8 mouse cellular contexts compared by ENCODE assay signal in genomic region chr6:121130773-121131172, GRCm38 (mm10). TPM values are rescaled to one million over a fixed set of nuclear protein-coding genes. Genes with fewer than 3 reads are reported as not detected.
DNase-seq lines count a peak whose midpoint lies in the region; ATAC-seq and TF ChIP-seq lines count a peak whose summit lies in the region.

TSS of gene Mical3 (minus strand) at chr6:121130999.

- no peaks in the 10 kb centered on the region for H3K9me3 ChIP-seq in heart, embryonic 15.5 days (replicated peaks)
- no peaks in the 10 kb centered on the region for H3K9me3 ChIP-seq in midbrain, embryonic 15.5 days

- peaks cover 20% of the 10 kb centered on the region for H3K27me3 ChIP-seq in heart, embryonic 15.5 days
- H3K27me3 ChIP-seq in midbrain, embryonic 15.5 days (replicated peaks), result no peaks in the 10 kb centered on the region

- 2% methylated on average over 17 of the region's 17 CpGs for WGBS in heart, embryonic 15.5 days
- WGBS in midbrain, embryonic 15.5 days, result 2% methylated on average over 17 of the region's 17 CpGs

- TF ChIP-seq CTCF in brain, embryonic 14.5 days (IDR thresholded peaks at IDR 0.05; ENCODE audit: borderline replicate concordance, extremely low read depth, insufficient read depth, insufficient read length), result peak; percentile 46; the same call in 1 of the 2 replicates
- peak; percentile 24 for TF ChIP-seq CTCF in left cerebral cortex, adult 2 months (IDR thresholded peaks at IDR 0.05)

- TF ChIP-seq POLR2A in brain, embryonic 14.5 days (IDR thresholded peaks at IDR 0.05; ENCODE audit: borderline replicate concordance, extremely low read depth, insufficient read depth, insufficient read length, poor library complexity, severe bottlenecking), result peak; percentile 43; the same call in 1 of the 2 replicates

- DNase-seq in left cerebral cortex, adult 18-20 months (ENCODE audit: low spot score in 2 of 2), result peak; percentile 77 to 85
- DNase-seq in left cerebral cortex, adult 11 months (ENCODE audit: low spot score), result no peak
- peak; percentile 91 for DNase-seq in brain, embryonic 14.5 days (ENCODE audit: low read depth)
- DNase-seq in left cerebral cortex, adult 2 months (ENCODE audit: extremely low spot score in 1 of 2, low spot score in 2 of 2), result peak; percentile 79
- DNase-seq in thymus, postnatal 0 days (ENCODE audit: low spot score), result peak; percentile 49

- H3K27ac ChIP-seq in heart, embryonic 15.5 days, result no peak within 1 kb of the TSS
- peak within 1 kb of the TSS; percentile 97 for H3K27ac ChIP-seq in left cerebral cortex, adult 2 months
- peak within 1 kb of the TSS; percentile 97 for H3K27ac ChIP-seq in midbrain, embryonic 15.5 days

- no peak for ATAC-seq in erythroid progenitor cell, adult 5-6 weeks (replicated peaks; ENCODE audit: low FRiP score, poor library complexity, severe bottlenecking)
- ATAC-seq in heart, embryonic 15.5 days (replicated peaks; ENCODE audit: insufficient number of reproducible peaks, insufficient read depth, low FRiP score, low read depth), result no peak; the same call in 1 of the 2 replicates
- peak; percentile 90 for ATAC-seq in midbrain, embryonic 15.5 days (replicated peaks)

- H3K4me3 ChIP-seq in heart, embryonic 15.5 days, result peak within 1 kb of the TSS; percentile 48
- H3K4me3 ChIP-seq in left cerebral cortex, adult 2 months, result peak within 1 kb of the TSS; percentile 55
- peak within 1 kb of the TSS; percentile 52 for H3K4me3 ChIP-seq in midbrain, embryonic 15.5 days

- H3K9ac ChIP-seq in heart, embryonic 15.5 days, result peak within 1 kb of the TSS; percentile 57
- H3K9ac ChIP-seq in midbrain, embryonic 15.5 days, result peak within 1 kb of the TSS; percentile 56

- peaks cover 25% of the 10 kb centered on the region for H3K4me1 ChIP-seq in heart, embryonic 15.5 days (replicated peaks)
- H3K4me1 ChIP-seq in midbrain, embryonic 15.5 days, result peaks cover 20% of the 10 kb centered on the region

- intact Hi-C loops in left cerebral cortex, adult 2 months (cut with DNase I), result loop anchor here (2.0 to 5.0 kb wide), 3 partner anchors 48 to 160 kb away; no protein-coding TSS in a partner anchor

- H3K4me2 ChIP-seq in heart, embryonic 15.5 days, result peak within 1 kb of the TSS; percentile 78
- peak within 1 kb of the TSS; percentile 56 for H3K4me2 ChIP-seq in midbrain, embryonic 15.5 days

- H3K36me3 ChIP-seq in heart, embryonic 15.5 days, result no peaks in the 10 kb centered on the region
- H3K36me3 ChIP-seq in midbrain, embryonic 15.5 days (replicated peaks), result no peaks in the 10 kb centered on the region

RNA-seq across cellular contexts. Expression of gene Mical3, which starts in this region (rescaled TPM):
- total RNA-seq in left cerebral cortex, adult 18-20 months (2021), result 100 to 1,000 TPM; 108 to 119 TPM
- polyA plus RNA-seq in brain, embryonic 14.5 days (2012; rRNA removed), result 31.2 and 57.5 TPM in 2 replicates
- 168 and 179 TPM in 2 replicates for total RNA-seq in erythroid progenitor cell, adult 5-6 weeks (2015; ENCODE audit: low replicate concordance)
- 159 and 259 TPM in 2 replicates for total RNA-seq in erythroid progenitor cell, adult 5-6 weeks (2017; ENCODE audit: low replicate concordance)
- polyA plus RNA-seq in heart, embryonic 15.5 days (2015; fragmentation: Nextera tagmentation; extraction: Ambion mirVana), result 25.0 and 26.6 TPM in 2 replicates
- 100 to 1,000 TPM; 127 to 141 TPM for total RNA-seq in left cerebral cortex, adult 2 months (2021)
- polyA plus RNA-seq in midbrain, embryonic 15.5 days (2015; fragmentation: Nextera tagmentation; extraction: Ambion mirVana), result 43.1 and 50.0 TPM in 2 replicates
- polyA plus RNA-seq in thymus, postnatal 0 days (2015; fragmentation: Nextera tagmentation; extraction: Ambion mirVana), result 12.8 and 15.3 TPM in 2 replicates
